Mouse (Mus musculus): ENCODE data around the gene Wars2. TPM values are rescaled to one million over a fixed set of nuclear protein-coding genes. Genes with fewer than 3 reads are reported as not detected.

Wars2 gene
- 5.0 TPM for polyA plus RNA-seq (2014; fragmentation: Illumina TruSeq; extraction: RNeasy Lipid Tissue Mini Kit (QIAGEN cat#74804); ENCODE audit: low read depth, low replicate concordance)

GRCm38 (mm10) chr3:99140940-99141854 lies at the start of gene Wars2:
Gene Wars2 (plus strand): TSS chr3:99141068.

GRCm38 (mm10) chr3:99240213-99240720 lies 99.4 kb downstream of the Wars2 start, which contains the start of gene Tbx15:
Gene Tbx15 (plus strand): TSS chr3:99240381.

Other genes with a start within 250 kb of the Wars2 start
- not detected for gene Hao2, start 247.8 kb upstream of the Wars2 start, polyA plus RNA-seq (2014; fragmentation: Illumina TruSeq; extraction: RNeasy Lipid Tissue Mini Kit (QIAGEN cat#74804); ENCODE audit: low read depth, low replicate concordance)
- 0.37 TPM for gene Tbx15, start 99.3 kb downstream of the Wars2 start, polyA plus RNA-seq (2014; fragmentation: Illumina TruSeq; extraction: RNeasy Lipid Tissue Mini Kit (QIAGEN cat#74804); ENCODE audit: low read depth, low replicate concordance)